Mouse (Mus musculus) liver, adult 2 months (tissue): ENCODE measurements around the gene Perm1.

Source experiments
- CTCF ChIP-seq: fragments of 200-500 bp; IDR thresholded peaks from 2 replicates; pipeline ENCODE4 v1.5.1; 2011; ENCODE audit warnings: low read depth, low read length, control low read depth
- POLR2A ChIP-seq: fragments of 200-500 bp; IDR thresholded peaks from 2 replicates; pipeline ENCODE4 v1.6.1; 2011; ENCODE audit warnings: low read length, control low read depth; ENCODE audit not compliant: insufficient read depth; ENCODE audit errors: extremely low read depth

- no peak for TF ChIP-seq POLR2A
- no peak for TF ChIP-seq CTCF
Observed at GRCm38 (mm10) chr4:156195927-156196870, 19.5 kb upstream of the Perm1 start.
